Mouse (Mus musculus): ENCODE results near the gene Pigm. TPM values are rescaled to one million over a fixed set of nuclear protein-coding genes. Genes with fewer than 3 reads are reported as not detected.
A peak's percentile ranks its signal among the peaks of the same experiment; 100 is the strongest.

Gene Pigm
- polyA plus RNA-seq (2014; fragmentation: Nextera tagmentation; extraction: Ambion mirVana), result 11.0 and 11.8 TPM in 2 replicates

GRCm38 (mm10) chr1:172376198-172376667, at the start of gene Pigm:
Gene Pigm, plus strand, starts transcription at chr1:172376546.
- Histone ChIP-seq H3K9me3 (ENCODE audit: control insufficient read depth, low read length) (no peaks in the 10 kb centered on the region), H3K36me3 (ENCODE audit: control insufficient read depth, insufficient read depth, low read length) (0 out of 2 replicates have a peak, but pooled peaks cover 2% of the 10 kb centered on the region), H3K27ac (ENCODE audit: low read depth, low read length) (peak within 1 kb of the TSS; percentile 19; the same call in 1 of the 2 replicates), H3K4me2 (replicated peaks; ENCODE audit: low read depth, low read length) (peak within 1 kb of the TSS; percentile 92), H3K4me1 (replicated peaks; ENCODE audit: control insufficient read depth, insufficient read depth, low read length) (peaks cover 8% of the 10 kb centered on the region; the same call in 1 of the 2 replicates), H3K4me3 (ENCODE audit: low read depth, low read length) (peak within 1 kb of the TSS; percentile 62), H3K27me3 (ENCODE audit: control insufficient read depth, insufficient read depth, low read length) (no peaks in the 10 kb centered on the region), H3K9ac (ENCODE audit: low read depth, low read length) (peak within 1 kb of the TSS; percentile 59)
- ATAC-seq (ENCODE audit: low FRiP score) (peak; percentile 98), DNase-seq (ENCODE audit: low spot score) (peak; percentile 99)
- WGBS, result under 1% methylated on average over 39 of the region's 39 CpGs

- no peak overlapping the region for H3K27ac ChIP-seq (ENCODE audit: low read depth, low read length)
- WGBS, result 53% methylated on average over 11 of the region's 11 CpGs
- H3K27me3 ChIP-seq (ENCODE audit: control insufficient read depth, insufficient read depth, low read length), result peaks cover 32% of the 10 kb centered on the region
- DNase-seq (ENCODE audit: low spot score), result no peak
- peak overlapping the region; percentile 24; the same call in 1 of the 2 replicates for H3K9ac ChIP-seq (ENCODE audit: low read depth, low read length)
- no peaks in the 10 kb centered on the region for H3K9me3 ChIP-seq (ENCODE audit: control insufficient read depth, low read length)
- ATAC-seq (ENCODE audit: low FRiP score), result no peak
- H3K36me3 ChIP-seq (ENCODE audit: control insufficient read depth, insufficient read depth, low read length), result no peaks in the 10 kb centered on the region
- H3K4me2 ChIP-seq (replicated peaks; ENCODE audit: low read depth, low read length), result peak overlapping the region; percentile 69
- peak overlapping the region; percentile 32; the same call in 1 of the 2 replicates for H3K4me3 ChIP-seq (ENCODE audit: low read depth, low read length)
- H3K4me1 ChIP-seq (replicated peaks; ENCODE audit: control insufficient read depth, insufficient read depth, low read length), result peaks cover 9% of the 10 kb centered on the region
Measured at GRCm38 (mm10) chr1:172326684-172327083, 49.7 kb upstream of the Pigm start.

DNA sequence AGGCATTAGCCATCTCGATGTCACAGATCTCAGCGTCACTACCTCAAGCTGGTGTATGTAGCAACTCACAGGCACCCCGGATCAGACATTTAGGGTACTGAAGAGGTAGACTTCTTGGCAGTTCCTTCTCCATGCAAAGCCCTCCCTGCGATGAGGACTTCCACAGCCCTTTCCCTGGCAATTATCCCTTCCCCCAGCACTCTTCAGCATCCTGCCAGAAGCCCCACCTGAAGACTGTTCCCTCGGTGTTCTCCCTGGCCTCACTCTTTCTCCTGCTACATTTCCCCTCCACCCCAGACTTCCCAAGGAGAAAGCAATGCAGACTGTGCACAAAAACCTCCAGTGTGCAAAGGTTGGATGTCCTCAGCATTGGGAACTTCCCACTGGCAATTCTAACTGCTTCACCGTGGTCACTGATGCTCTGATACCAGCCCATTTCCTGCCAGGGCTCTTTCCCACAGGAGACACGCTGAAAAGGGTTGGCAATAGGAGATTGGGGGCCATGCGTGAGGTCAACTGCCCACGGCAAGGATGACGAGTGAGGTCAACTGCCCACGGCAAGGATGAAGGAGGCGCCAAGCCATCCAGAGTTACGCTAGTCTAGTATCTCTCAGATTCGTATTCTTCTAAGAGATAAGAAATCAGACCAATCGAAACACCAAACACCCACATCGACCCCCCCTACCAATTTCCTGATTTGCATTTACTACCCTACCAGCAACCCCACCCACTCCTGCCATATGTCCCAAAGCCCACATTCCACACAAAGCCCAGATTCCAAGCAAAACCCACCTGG, 48.9 kb upstream of the Pigm start:
- WGBS, result 88% methylated on average over 16 of the region's 16 CpGs
- no peak overlapping the region for H3K4me3 ChIP-seq (ENCODE audit: low read depth, low read length)
- H3K27me3 ChIP-seq (ENCODE audit: control insufficient read depth, insufficient read depth, low read length), result peaks cover 32% of the 10 kb centered on the region
- H3K4me1 ChIP-seq (replicated peaks; ENCODE audit: control insufficient read depth, insufficient read depth, low read length), result peaks cover 9% of the 10 kb centered on the region
- H3K27ac ChIP-seq (ENCODE audit: low read depth, low read length), result no peak overlapping the region
- ATAC-seq (ENCODE audit: low FRiP score), result no peak
- H3K4me2 ChIP-seq (replicated peaks; ENCODE audit: low read depth, low read length), result no peak overlapping the region
- no peak overlapping the region for H3K9ac ChIP-seq (ENCODE audit: low read depth, low read length)
- DNase-seq (ENCODE audit: low spot score), result no peak
- H3K9me3 ChIP-seq (ENCODE audit: control insufficient read depth, low read length), result no peaks in the 10 kb centered on the region
- H3K36me3 ChIP-seq (ENCODE audit: control insufficient read depth, insufficient read depth, low read length), result no peaks in the 10 kb centered on the region

- 85% methylated on average over 3 of the region's 3 CpGs for WGBS
- no peak overlapping the region for H3K4me2 ChIP-seq (replicated peaks; ENCODE audit: low read depth, low read length)
- peaks cover 32% of the 10 kb centered on the region for H3K27me3 ChIP-seq (ENCODE audit: control insufficient read depth, insufficient read depth, low read length)
- DNase-seq (ENCODE audit: low spot score), result no peak
- H3K9ac ChIP-seq (ENCODE audit: low read depth, low read length), result no peak overlapping the region
- H3K9me3 ChIP-seq (ENCODE audit: control insufficient read depth, low read length), result no peaks in the 10 kb centered on the region
- H3K27ac ChIP-seq (ENCODE audit: low read depth, low read length), result no peak overlapping the region
- no peak for ATAC-seq (ENCODE audit: low FRiP score)
- no peaks in the 10 kb centered on the region for H3K36me3 ChIP-seq (ENCODE audit: control insufficient read depth, insufficient read depth, low read length)
- H3K4me3 ChIP-seq (ENCODE audit: low read depth, low read length), result no peak overlapping the region
- peaks cover 9% of the 10 kb centered on the region for H3K4me1 ChIP-seq (replicated peaks; ENCODE audit: control insufficient read depth, insufficient read depth, low read length)
Measured at GRCm38 (mm10) chr1:172328041-172328440, 48.3 kb upstream of the Pigm start.

DNA sequence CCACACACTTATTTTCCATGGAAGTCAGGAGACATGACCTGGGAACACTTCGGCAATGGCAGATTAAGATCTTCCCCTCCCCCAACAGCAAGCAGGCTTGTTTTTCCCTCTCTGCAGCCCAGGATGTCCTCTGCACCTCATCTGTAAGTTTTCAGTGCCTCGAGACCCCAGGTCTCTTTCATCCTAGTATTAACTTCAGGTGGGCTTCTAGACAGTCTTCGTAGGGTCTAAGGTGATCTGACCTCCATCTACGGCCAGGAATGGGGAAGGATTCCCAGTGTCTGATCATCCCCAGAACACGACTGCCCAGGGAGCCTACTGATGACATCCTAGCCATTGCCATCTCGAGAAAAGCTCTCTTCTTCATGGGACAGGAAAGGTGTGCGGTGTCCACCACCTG, 47.9 kb upstream of the Pigm start:
- no peak for ATAC-seq (ENCODE audit: low FRiP score)
- no peaks in the 10 kb centered on the region for H3K9me3 ChIP-seq (ENCODE audit: control insufficient read depth, low read length)
- no peak overlapping the region for H3K4me2 ChIP-seq (replicated peaks; ENCODE audit: low read depth, low read length)
- H3K27ac ChIP-seq (ENCODE audit: low read depth, low read length), result no peak overlapping the region
- H3K27me3 ChIP-seq (ENCODE audit: control insufficient read depth, insufficient read depth, low read length), result peaks cover 32% of the 10 kb centered on the region
- H3K9ac ChIP-seq (ENCODE audit: low read depth, low read length), result no peak overlapping the region
- H3K4me3 ChIP-seq (ENCODE audit: low read depth, low read length), result no peak overlapping the region
- H3K4me1 ChIP-seq (replicated peaks; ENCODE audit: control insufficient read depth, insufficient read depth, low read length), result peaks cover 7% of the 10 kb centered on the region
- 85% methylated on average over 7 of the region's 7 CpGs for WGBS
- H3K36me3 ChIP-seq (ENCODE audit: control insufficient read depth, insufficient read depth, low read length), result no peaks in the 10 kb centered on the region
- no peak for DNase-seq (ENCODE audit: low spot score)

- ATAC-seq (ENCODE audit: low FRiP score), result peak; percentile 67
- H3K4me2 ChIP-seq (replicated peaks; ENCODE audit: low read depth, low read length), result no peak within 1 kb of the TSS; the same call in 1 of the 2 replicates
- 22% methylated on average over 9 of the region's 9 CpGs for WGBS
Measured at GRCm38 (mm10) chr1:172329131-172329530, 47.2 kb upstream of the Pigm start, which contains the start of gene Kcnj9. Gene Kcnj9, minus strand, starts transcription at chr1:172329318.

DNA sequence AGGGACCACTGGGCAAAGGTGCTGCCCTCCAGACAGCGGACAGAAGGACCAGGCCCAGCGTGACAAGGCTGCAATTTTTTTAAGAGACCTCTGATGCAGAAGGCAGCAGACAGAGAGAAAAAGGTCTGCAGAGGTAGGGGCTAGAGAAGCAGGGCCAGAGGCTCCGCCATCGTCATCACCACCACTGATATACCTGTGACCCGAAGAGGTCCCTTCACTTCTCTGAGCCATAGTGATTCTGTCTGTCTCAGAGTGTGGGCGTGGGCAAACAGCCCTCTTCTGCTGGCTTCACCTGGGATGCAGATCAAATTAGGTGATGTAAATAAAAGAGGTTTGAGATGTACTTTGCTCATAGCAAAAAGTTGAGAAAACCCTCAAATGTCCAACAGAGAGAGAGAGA, 46.7 kb upstream of the Pigm start:
- H3K4me2 ChIP-seq (replicated peaks; ENCODE audit: low read depth, low read length), result no peak overlapping the region
- peaks cover 32% of the 10 kb centered on the region for H3K27me3 ChIP-seq (ENCODE audit: control insufficient read depth, insufficient read depth, low read length)
- peaks cover 6% of the 10 kb centered on the region for H3K4me1 ChIP-seq (replicated peaks; ENCODE audit: control insufficient read depth, insufficient read depth, low read length)
- H3K36me3 ChIP-seq (ENCODE audit: control insufficient read depth, insufficient read depth, low read length), result no peaks in the 10 kb centered on the region
- H3K27ac ChIP-seq (ENCODE audit: low read depth, low read length), result no peak overlapping the region
- H3K9me3 ChIP-seq (ENCODE audit: control insufficient read depth, low read length), result no peaks in the 10 kb centered on the region
- ATAC-seq (ENCODE audit: low FRiP score) (0 out of 2 replicates have a peak, but pooled peaks have one; percentile 1), DNase-seq (ENCODE audit: low spot score) (no peak)
- 0 out of 2 replicates have a peak overlapping the region, but pooled peaks have one; percentile 12 for H3K9ac ChIP-seq (ENCODE audit: low read depth, low read length)
- no peak overlapping the region for H3K4me3 ChIP-seq (ENCODE audit: low read depth, low read length)
- 61% methylated on average over 6 of the region's 6 CpGs for WGBS

More at GRCm38 (mm10) chr1:172329131-172329530, 47.2 kb upstream of the Pigm start, which contains the start of gene Kcnj9:
- Histone ChIP-seq H3K4me1 (replicated peaks; ENCODE audit: control insufficient read depth, insufficient read depth, low read length) (peaks cover 6% of the 10 kb centered on the region), H3K9ac (ENCODE audit: low read depth, low read length) (peak within 1 kb of the TSS; percentile 12; the same call in 1 of the 2 replicates), H3K27me3 (ENCODE audit: control insufficient read depth, insufficient read depth, low read length) (peaks cover 32% of the 10 kb centered on the region), H3K4me3 (ENCODE audit: low read depth, low read length) (no peak within 1 kb of the TSS; the same call in 1 of the 2 replicates), H3K36me3 (ENCODE audit: control insufficient read depth, insufficient read depth, low read length) (no peaks in the 10 kb centered on the region), H3K9me3 (ENCODE audit: control insufficient read depth, low read length) (no peaks in the 10 kb centered on the region), H3K27ac (ENCODE audit: low read depth, low read length) (no peak within 1 kb of the TSS)
- peak; percentile 61 for DNase-seq (ENCODE audit: low spot score)

- Histone ChIP-seq H3K4me3 (ENCODE audit: low read depth, low read length) (no peak overlapping the region), H3K9ac (ENCODE audit: low read depth, low read length) (no peak overlapping the region), H3K9me3 (ENCODE audit: control insufficient read depth, low read length) (no peaks in the 10 kb centered on the region), H3K27ac (ENCODE audit: low read depth, low read length) (no peak overlapping the region), H3K36me3 (ENCODE audit: control insufficient read depth, insufficient read depth, low read length) (no peaks in the 10 kb centered on the region), H3K4me2 (replicated peaks; ENCODE audit: low read depth, low read length) (no peak overlapping the region), H3K27me3 (ENCODE audit: control insufficient read depth, insufficient read depth, low read length) (peaks cover 16% of the 10 kb centered on the region), H3K4me1 (replicated peaks; ENCODE audit: control insufficient read depth, insufficient read depth, low read length) (peaks cover 6% of the 10 kb centered on the region; the same call in 1 of the 2 replicates)
- DNase-seq (ENCODE audit: low spot score), result no peak
- 73% methylated on average over 8 of the region's 8 CpGs for WGBS
- no peak for ATAC-seq (ENCODE audit: low FRiP score)
Measured at GRCm38 (mm10) chr1:172331422-172331947, 44.9 kb upstream of the Pigm start.

All from hindbrain, embryonic 11.5 days (tissue).